Mouse (Mus musculus) layer of hippocampus, adult 2 months (tissue): ENCODE measurements at regions not wholly inside any gene's neighbourhood (a gene's known extent, or its start where the extent isn't known, plus 50 kb on each side); places are given as distances from the start of the nearest gene placed in this dataset.
A peak's percentile ranks its signal among the peaks of the same experiment; 100 is the strongest.

ENCODE experiments used
- DNase-seq, 2 experiments: peaks; one replicate each; pipeline ENCODE4 v3.0.0; 2022; ENCODE audit warnings: low spot score in 2 of 2
- H3K27ac ChIP-seq: fragments of 200-600 bp; 2 replicates; pipeline ENCODE4 v1.8.1; 2022
- H3K4me3 ChIP-seq: fragments of 200-600 bp; 2 replicates; pipeline ENCODE4 v1.8.1; 2022; ENCODE audit warnings: mild to moderate bottlenecking
- CTCF ChIP-seq: fragments of 200-600 bp; conservative IDR thresholded peaks from 2 replicates; pipeline ENCODE4 v1.8.1; 2022; ENCODE audit warnings: antibody characterized with exemption, mild to moderate bottlenecking, moderate library complexity

- no peak overlapping the region for H3K4me3 ChIP-seq
- DNase-seq, result no peak
- TF ChIP-seq CTCF, result no peak
- H3K27ac ChIP-seq, result no peak overlapping the region
These were observed 78.7 kb upstream of the Gm15217 start for GRCm38 (mm10) chr14:46300546-46300945.

GRCm38 (mm10) chr14:46302601-46303000 lies 76.6 kb upstream of the Gm15217 start:
- no peak overlapping the region for H3K4me3 ChIP-seq
- TF ChIP-seq CTCF, result no peak
- no peak overlapping the region for H3K27ac ChIP-seq
- no peak for DNase-seq

GRCm38 (mm10) chr14:46305267-46305666 lies 73.9 kb upstream of the Gm15217 start:
- DNase-seq, result peak in 1 of 2 experiments; percentile 26
- TF ChIP-seq CTCF, result no peak
- Histone ChIP-seq H3K4me3 (no peak overlapping the region), H3K27ac (no peak overlapping the region)

GRCm38 (mm10) chr14:46313064-46313463 lies 66.2 kb upstream of the Gm15217 start:
- H3K4me3 ChIP-seq, result no peak overlapping the region
- H3K27ac ChIP-seq, result no peak overlapping the region
- DNase-seq, result no peak
- TF ChIP-seq CTCF, result no peak

- no peak overlapping the region for H3K4me3 ChIP-seq
- no peak for TF ChIP-seq CTCF
- no peak for DNase-seq
- H3K27ac ChIP-seq, result no peak overlapping the region
These were observed 62.7 kb upstream of the Gm15217 start for GRCm38 (mm10) chr14:46316521-46316920.

- H3K27ac ChIP-seq, result no peak overlapping the region
- no peak overlapping the region for H3K4me3 ChIP-seq
- no peak for TF ChIP-seq CTCF
- no peak for DNase-seq
These were observed 61.7 kb upstream of the Gm15217 start for GRCm38 (mm10) chr14:46317406-46318045.

GRCm38 (mm10) chr14:46328064-46328463 lies 51.1 kb upstream of the Gm15217 start:
- H3K4me3 ChIP-seq, result no peak overlapping the region
- DNase-seq, result no peak
- H3K27ac ChIP-seq, result no peak overlapping the region
- no peak for TF ChIP-seq CTCF
